Mouse (Mus musculus) hindbrain, embryonic 13.5 days (tissue): ENCODE measurements at regions not wholly inside any gene's neighbourhood (a gene's known extent, or its start where the extent isn't known, plus 50 kb on each side); places are given as distances from the start of the nearest gene placed in this dataset.

Experiments
- ATAC-seq: fragments of 200-750 bp; cut with Nextera tagmentation; 2 replicates; pipeline ENCODE4 v1.8.0; 2017; ENCODE audit warnings: moderate TSS enrichment; ENCODE audit not compliant: low FRiP score
- H3K27ac ChIP-seq: fragments of 300-500 bp; sonication (generic); 2 replicates; pipeline ENCODE4 v1.5.1; 2015; ENCODE audit warnings: inconsistent platforms, mild to moderate bottlenecking, moderate library complexity
- H3K27me3 ChIP-seq: fragments of 300-500 bp; sonication (generic); 2 replicates; pipeline ENCODE4 v1.6.1; 2015; ENCODE audit warnings: mild to moderate bottlenecking, inconsistent platforms
- H3K36me3 ChIP-seq: fragments of 300-500 bp; sonication (generic); 2 replicates; pipeline ENCODE4 v1.6.1; 2015; ENCODE audit warnings: mild to moderate bottlenecking, inconsistent platforms
- H3K4me1 ChIP-seq: fragments of 300-500 bp; sonication (generic); replicated peaks from 2 replicates; pipeline ENCODE4 v1.6.1; 2015; ENCODE audit warnings: inconsistent platforms
- H3K4me2 ChIP-seq: fragments of 300-500 bp; sonication (generic); 2 replicates; pipeline ENCODE4 v1.6.1; 2015; ENCODE audit warnings: inconsistent platforms, mild to moderate bottlenecking, moderate library complexity
- H3K4me3 ChIP-seq: fragments of 300-500 bp; sonication (generic); 2 replicates; pipeline ENCODE4 v1.5.1; 2015; ENCODE audit warnings: mild to moderate bottlenecking, inconsistent platforms
- H3K9ac ChIP-seq: fragments of 300-500 bp; sonication (generic); 2 replicates; pipeline ENCODE4 v1.6.1; 2015; ENCODE audit warnings: mild to moderate bottlenecking, inconsistent platforms
- H3K9me3 ChIP-seq: fragments of 300-500 bp; sonication (generic); 2 replicates; pipeline ENCODE4 v1.6.1; 2016; ENCODE audit warnings: inconsistent platforms
- whole genome bisulfite sequencing: fragments of 180-500 bp; shearing (Covaris S2); methylation state at CpG from one replicate; pipeline ENCODE4 v1.1.7; 2015; 5-methylcytosine and 5-hydroxymethylcytosine counted together

DNA sequence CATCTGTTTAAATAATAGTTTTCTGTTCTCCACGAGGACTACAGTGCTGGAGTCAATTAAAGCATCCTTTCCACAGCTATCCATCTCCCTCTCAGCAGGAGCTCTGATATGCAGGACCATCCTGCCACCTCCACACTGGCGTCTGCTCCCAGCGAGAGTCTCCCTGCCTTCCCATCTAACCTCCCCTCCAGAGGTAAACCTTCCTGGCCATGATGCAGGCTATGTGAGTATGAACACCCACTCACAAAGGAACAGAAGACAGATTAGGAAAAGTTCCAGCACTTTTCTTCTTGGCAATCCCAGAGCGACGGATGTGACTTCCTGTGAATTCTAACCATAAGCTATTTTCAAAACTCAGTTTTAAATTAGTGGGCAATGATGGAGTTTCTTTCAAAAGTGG, 532.1 kb downstream of the Inhba start:
- no peak for ATAC-seq
- Histone ChIP-seq H3K27me3 (no peaks in the 10 kb centered on the region), H3K36me3 (no peaks in the 10 kb centered on the region), H3K27ac (no peak overlapping the region), H3K4me2 (no peak overlapping the region), H3K4me1 (no peaks in the 10 kb centered on the region), H3K9me3 (peaks cover 5% of the 10 kb centered on the region; the same call in 1 of the 2 replicates), H3K9ac (no peak overlapping the region), H3K4me3 (no peak overlapping the region)
- WGBS: 58% methylated on average over 5 of the region's 5 CpGs

DNA sequence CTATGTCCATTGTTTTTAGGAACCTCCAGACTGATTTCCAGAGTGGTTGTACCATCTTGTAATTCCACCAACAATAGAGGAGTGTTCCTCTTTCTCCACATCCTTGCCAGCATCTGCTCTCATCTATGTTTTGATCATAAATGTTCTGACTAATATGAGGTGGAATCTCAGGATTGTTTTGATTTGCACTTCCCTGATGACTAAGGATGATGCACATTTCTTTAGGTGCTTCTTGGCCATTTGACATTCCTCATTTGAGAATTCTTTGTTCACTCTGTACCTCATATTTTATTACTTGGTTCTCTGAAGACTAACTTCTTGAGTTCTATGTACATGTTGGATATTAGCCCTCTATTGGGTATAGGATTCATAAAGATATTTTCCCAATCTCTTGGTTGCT, 538.4 kb downstream of the Inhba start:
- Histone ChIP-seq H3K9me3 (no peaks in the 10 kb centered on the region), H3K4me3 (no peak overlapping the region), H3K4me1 (no peaks in the 10 kb centered on the region), H3K27ac (no peak overlapping the region), H3K36me3 (no peaks in the 10 kb centered on the region), H3K27me3 (no peaks in the 10 kb centered on the region), H3K4me2 (no peak overlapping the region), H3K9ac (no peak overlapping the region)
- ATAC-seq: no peak

DNA sequence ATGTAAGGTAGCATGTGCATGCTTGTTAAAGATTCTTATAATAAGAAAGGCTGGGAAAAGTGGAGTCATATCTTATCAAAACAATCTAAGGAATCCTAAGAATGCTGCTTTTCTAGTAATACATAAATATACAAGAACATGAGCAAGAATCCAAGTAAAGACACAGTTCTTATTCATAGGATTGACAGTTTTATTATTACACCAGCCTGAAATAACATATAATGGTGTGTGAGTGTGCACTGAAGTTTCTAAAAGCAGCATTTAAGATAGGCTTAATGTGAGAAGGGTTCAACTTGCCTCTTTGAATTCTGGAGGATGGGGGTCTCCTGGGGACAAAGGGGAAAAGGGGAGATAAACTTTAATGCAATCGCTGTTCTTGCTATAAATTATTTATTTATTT, 553.3 kb downstream of the Inhba start:
- 88% methylated on average over 1 of the region's 1 CpGs for WGBS
- Histone ChIP-seq H3K27me3 (no peaks in the 10 kb centered on the region), H3K27ac (no peak overlapping the region), H3K9ac (no peak overlapping the region), H3K4me3 (no peak overlapping the region), H3K9me3 (no peaks in the 10 kb centered on the region), H3K4me2 (no peak overlapping the region), H3K4me1 (no peaks in the 10 kb centered on the region), H3K36me3 (no peaks in the 10 kb centered on the region)
- no peak for ATAC-seq

DNA sequence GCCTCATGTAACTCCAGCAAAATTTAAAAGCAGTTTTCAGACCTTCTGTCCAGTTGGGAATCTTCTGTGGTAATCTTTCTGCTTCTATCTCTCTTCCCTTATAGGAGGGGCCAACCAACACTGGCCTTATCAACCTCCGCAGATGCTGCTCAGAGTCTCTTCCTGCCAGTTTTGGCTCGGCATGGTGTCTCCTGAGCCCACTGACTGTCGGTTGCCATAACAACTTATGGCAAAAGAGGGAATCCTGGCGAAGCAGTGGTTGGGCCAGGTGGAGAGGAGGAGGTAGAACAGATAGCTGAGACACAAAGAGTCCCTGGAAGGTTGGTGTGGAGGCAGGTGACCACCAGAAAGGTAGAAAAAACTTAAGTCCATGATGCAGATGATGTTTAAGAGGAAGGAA, 562.4 kb downstream of the Inhba start:
- no peaks in the 10 kb centered on the region for H3K36me3 ChIP-seq
- H3K9me3 ChIP-seq: no peaks in the 10 kb centered on the region
- WGBS: 17% methylated on average over 4 of the region's 4 CpGs
- no peak overlapping the region for H3K4me2 ChIP-seq
- no peak overlapping the region for H3K27ac ChIP-seq
- ATAC-seq: no peak
- H3K27me3 ChIP-seq: no peaks in the 10 kb centered on the region
- H3K4me1 ChIP-seq: no peaks in the 10 kb centered on the region
- H3K9ac ChIP-seq: no peak overlapping the region
- H3K4me3 ChIP-seq: no peak overlapping the region

DNA sequence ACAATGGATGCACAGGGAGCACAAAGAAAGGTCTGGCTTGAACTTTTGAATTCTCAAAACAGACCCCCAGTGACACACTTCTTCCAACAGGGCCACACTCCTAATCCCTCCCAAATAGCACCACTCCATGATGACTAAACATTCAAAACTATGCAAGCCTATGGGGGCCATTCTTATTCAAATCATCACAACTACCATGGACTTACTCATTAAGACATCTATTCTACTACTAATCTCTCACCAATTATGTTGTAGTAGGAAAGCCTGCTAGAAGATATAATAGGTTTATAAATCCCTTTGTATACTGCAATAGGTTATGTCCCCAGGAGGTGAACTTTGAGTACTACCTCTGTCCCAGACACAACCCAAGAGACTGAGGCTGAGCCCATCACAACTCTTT, 574.6 kb downstream of the Inhba start:
- H3K9me3 ChIP-seq: no peaks in the 10 kb centered on the region
- no peaks in the 10 kb centered on the region for H3K36me3 ChIP-seq
- ATAC-seq: no peak
- H3K27ac ChIP-seq: no peak overlapping the region
- no peaks in the 10 kb centered on the region for H3K27me3 ChIP-seq
- H3K4me2 ChIP-seq: no peak overlapping the region
- H3K4me1 ChIP-seq: no peaks in the 10 kb centered on the region
- no peak overlapping the region for H3K4me3 ChIP-seq
- H3K9ac ChIP-seq: no peak overlapping the region

DNA sequence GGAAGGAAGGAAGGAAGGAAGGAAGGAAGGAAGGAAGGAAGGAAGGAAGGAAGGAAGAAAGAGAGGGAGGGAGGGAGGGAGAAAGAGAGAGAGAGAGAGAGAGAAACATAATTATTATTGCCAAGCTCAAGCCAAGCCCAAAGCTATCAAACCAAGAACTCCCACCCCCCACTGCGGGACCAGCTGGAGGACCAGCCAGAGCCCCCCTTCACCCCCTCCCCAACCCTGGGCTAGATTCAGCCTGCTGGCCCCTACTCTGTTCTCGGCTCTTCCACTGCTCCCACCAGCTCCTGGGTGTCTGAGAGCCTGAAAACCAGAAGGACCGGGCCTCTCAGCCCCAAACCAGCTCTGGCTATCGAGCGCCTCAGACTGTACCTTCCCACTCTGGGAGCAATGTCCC, 608.1 kb downstream of the Inhba start:
- Histone ChIP-seq H3K9ac (no peak overlapping the region), H3K36me3 (no peaks in the 10 kb centered on the region), H3K4me2 (no peak overlapping the region)

DNA sequence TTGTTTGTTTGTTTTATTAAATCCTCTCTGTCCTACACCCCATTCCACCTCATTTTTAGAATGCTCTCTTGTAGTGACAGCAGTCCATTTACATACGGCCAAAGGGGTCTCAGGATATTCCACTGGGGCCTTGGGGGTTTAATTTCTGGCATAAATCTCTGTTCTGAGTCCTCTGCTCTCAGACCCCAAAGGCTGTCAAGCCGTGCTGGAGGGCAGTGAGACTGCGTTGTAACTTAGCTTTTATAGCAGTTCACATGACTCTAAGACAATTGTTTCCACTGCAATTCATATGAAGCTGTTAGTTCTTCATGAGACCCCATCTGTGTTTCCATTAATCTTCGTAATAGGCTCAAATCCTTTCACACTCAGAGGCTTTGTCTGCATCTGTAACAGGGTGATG, 614.9 kb downstream of the Inhba start:
- ATAC-seq: no peak

More for the DNA sequence above, 608.1 kb downstream of the Inhba start:
- Histone ChIP-seq H3K27ac (no peak overlapping the region), H3K27me3 (no peaks in the 10 kb centered on the region), H3K4me1 (no peaks in the 10 kb centered on the region), H3K4me3 (no peak overlapping the region), H3K9me3 (no peaks in the 10 kb centered on the region)
- WGBS: 90% methylated on average over 5 of the region's 5 CpGs
- no peak for ATAC-seq

DNA sequence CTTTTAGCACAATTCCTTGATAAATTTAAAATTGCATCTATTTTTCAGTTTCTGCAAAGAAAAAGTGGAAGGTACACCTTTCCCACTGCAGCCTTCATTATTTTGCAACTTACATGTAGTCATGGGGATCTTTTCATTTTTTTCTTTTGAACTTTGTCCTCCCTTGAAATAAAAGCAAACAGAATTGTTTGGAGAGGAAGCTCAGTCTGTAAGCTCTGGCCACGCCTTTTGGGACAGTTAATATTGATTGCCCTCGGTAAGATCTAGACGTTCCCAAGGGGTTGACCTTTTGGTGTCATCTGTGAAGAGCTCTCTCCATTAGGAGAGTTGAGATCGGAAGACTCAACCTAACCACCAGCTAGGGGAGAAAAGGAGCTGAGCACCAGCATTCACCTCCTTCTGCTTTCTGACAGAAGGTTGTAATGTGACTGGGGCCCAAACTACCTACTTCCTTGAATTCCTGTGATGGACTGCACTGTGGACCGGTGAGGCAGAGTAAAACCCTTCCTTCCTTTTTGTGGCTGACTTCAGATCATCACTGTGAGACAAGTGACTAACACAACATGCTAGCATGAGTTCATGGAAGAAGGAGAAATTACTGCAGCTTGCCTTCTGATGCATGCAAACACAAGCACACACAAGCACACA, 621.9 kb downstream of the Inhba start:
- Histone ChIP-seq H3K9ac (no peak overlapping the region), H3K4me3 (no peak overlapping the region), H3K9me3 (no peaks in the 10 kb centered on the region), H3K4me1 (no peaks in the 10 kb centered on the region), H3K27ac (no peak overlapping the region), H3K27me3 (no peaks in the 10 kb centered on the region), H3K4me2 (no peak overlapping the region), H3K36me3 (no peaks in the 10 kb centered on the region)
- WGBS: 74% methylated on average over 5 of the region's 5 CpGs
- no peak for ATAC-seq

More for the DNA sequence above, 614.9 kb downstream of the Inhba start:
- no peaks in the 10 kb centered on the region for H3K9me3 ChIP-seq
- H3K4me2 ChIP-seq: no peak overlapping the region
- no peak overlapping the region for H3K27ac ChIP-seq
- 42% methylated on average over 4 of the region's 4 CpGs for WGBS
- H3K27me3 ChIP-seq: no peaks in the 10 kb centered on the region
- H3K4me1 ChIP-seq: no peaks in the 10 kb centered on the region
- H3K36me3 ChIP-seq: no peaks in the 10 kb centered on the region
- no peak overlapping the region for H3K4me3 ChIP-seq
- H3K9ac ChIP-seq: no peak overlapping the region

DNA sequence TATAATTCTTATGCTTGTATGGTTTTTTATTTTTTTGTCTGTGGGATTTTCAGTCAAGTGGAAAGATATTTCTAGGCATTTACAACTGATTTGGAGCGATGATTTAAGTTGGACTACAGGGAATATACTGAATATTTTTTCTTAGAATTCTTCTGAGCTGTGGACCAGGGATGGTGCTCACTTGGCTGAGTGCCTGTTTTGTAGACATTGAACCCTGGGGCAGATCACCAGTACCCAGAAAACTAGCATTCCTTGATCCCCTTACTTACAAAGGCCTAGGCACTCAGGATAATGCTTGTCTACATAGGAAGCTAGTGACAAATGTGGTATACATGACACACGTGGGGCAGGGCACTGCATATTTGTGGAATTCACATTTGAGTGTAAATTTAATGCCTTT, 624.6 kb downstream of the Inhba start:
- no peak overlapping the region for H3K27ac ChIP-seq
- H3K4me2 ChIP-seq: no peak overlapping the region
- H3K9ac ChIP-seq: no peak overlapping the region
- no peaks in the 10 kb centered on the region for H3K27me3 ChIP-seq
- no peaks in the 10 kb centered on the region for H3K36me3 ChIP-seq
- H3K4me3 ChIP-seq: no peak overlapping the region
- no peaks in the 10 kb centered on the region for H3K9me3 ChIP-seq
- ATAC-seq: no peak
- H3K4me1 ChIP-seq: no peaks in the 10 kb centered on the region
- 80% methylated on average over 2 of the region's 2 CpGs for WGBS

DNA sequence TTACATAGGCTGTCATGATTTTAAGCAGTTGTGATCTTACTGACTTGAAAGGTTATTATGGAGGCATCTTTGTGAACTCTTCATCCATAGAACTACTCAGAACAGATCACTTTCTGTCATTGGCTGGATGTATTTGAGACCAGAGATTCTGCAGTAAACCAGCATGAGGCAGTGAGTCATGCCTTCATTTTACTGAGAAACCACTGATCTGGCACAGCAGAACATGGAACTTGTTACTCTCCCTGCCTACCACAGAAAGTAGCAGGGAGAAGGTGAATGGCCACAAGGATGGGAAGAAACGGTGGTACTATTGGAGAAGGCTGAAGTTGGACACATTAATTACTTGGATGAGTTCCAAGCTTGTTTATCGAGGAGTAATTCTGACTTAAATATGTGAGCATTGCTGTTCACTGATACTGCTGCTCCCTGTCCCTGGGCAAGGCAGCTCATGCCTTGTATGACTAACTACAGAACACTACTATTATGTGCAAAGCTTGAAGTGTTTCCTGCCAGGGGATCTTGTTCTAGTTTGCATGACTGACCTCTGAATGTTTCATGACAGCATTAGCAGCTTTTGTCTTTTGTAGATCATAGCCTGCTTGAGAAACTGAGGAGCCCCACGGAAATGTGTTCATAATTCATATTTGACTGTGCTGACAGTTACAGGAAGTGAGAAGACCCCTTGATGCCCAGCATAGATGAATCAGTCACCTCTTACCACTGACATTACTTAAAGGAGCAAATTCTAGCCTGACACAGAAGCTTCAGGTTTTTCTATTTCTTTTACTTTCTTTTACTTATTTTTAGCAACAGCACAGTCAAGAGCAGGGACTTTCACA, 630.2 kb downstream of the Inhba start:
- H3K4me1 ChIP-seq: peaks cover 4% of the 10 kb centered on the region
- H3K36me3 ChIP-seq: no peaks in the 10 kb centered on the region
- H3K27ac ChIP-seq: no peak overlapping the region
- 70% methylated on average over 3 of the region's 3 CpGs for WGBS
- H3K9me3 ChIP-seq: no peaks in the 10 kb centered on the region
- ATAC-seq: no peak
- H3K4me3 ChIP-seq: no peak overlapping the region
- H3K27me3 ChIP-seq: no peaks in the 10 kb centered on the region
- H3K4me2 ChIP-seq: no peak overlapping the region
- H3K9ac ChIP-seq: no peak overlapping the region

DNA sequence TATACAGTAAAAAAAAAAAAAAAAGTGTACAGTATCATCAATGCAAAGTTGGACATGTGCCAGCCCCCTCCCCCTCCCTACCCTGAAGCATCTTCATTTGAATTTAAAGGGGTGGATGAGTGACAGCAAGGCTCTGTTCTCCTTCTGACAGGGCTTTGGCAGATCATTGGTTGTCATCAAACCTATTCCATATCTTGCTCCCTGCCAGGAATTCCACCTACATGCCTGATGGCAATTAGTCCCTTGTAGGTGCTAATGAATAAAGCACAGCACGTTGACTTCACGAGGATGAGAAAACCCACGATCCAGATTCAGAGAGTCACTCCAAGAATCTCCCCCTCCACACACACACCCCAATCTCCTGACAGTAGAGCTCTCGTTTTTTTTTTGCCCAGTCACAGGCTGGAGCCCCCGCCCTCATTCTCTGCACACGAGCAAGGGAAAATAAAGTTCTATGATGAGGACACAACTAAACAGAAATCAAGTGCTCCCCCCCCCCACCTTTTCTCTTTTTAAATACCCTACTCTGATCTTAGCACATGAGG, 630.9 kb downstream of the Inhba start:
- Histone ChIP-seq H3K27ac (no peak overlapping the region), H3K36me3 (no peaks in the 10 kb centered on the region), H3K9ac (no peak overlapping the region), H3K4me1 (peaks cover 4% of the 10 kb centered on the region), H3K27me3 (no peaks in the 10 kb centered on the region), H3K9me3 (no peaks in the 10 kb centered on the region), H3K4me3 (no peak overlapping the region), H3K4me2 (no peak overlapping the region)
- ATAC-seq: 0 out of 2 replicates have a peak, but pooled peaks have one; percentile 61
- WGBS: 60% methylated on average over 6 of the region's 6 CpGs

DNA sequence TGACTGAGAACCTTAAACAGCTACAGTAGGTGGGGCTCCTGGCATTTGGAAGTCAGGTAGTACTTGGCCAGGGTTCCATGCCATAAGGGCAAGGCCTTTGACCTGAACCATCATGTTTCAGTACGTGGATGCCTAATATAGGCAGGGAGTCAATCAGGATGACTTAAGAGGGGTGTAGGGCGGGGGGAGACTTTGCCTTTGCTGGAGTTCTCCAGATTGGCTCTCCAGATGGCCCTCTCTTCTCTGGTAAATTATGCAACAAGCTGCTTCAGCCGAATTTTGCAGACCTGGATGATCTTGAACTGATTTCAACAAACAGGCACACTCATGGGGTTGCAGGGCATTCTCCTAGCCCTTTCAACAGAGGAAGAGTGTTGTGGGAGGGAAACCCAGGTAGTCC, 633.7 kb downstream of the Inhba start:
- no peak for ATAC-seq
- Histone ChIP-seq H3K27ac (no peak overlapping the region), H3K9me3 (no peaks in the 10 kb centered on the region), H3K27me3 (no peaks in the 10 kb centered on the region), H3K4me3 (no peak overlapping the region), H3K4me1 (peaks cover 4% of the 10 kb centered on the region), H3K4me2 (no peak overlapping the region), H3K9ac (no peak overlapping the region), H3K36me3 (no peaks in the 10 kb centered on the region)
- 75% methylated on average over 3 of the region's 3 CpGs for WGBS

DNA sequence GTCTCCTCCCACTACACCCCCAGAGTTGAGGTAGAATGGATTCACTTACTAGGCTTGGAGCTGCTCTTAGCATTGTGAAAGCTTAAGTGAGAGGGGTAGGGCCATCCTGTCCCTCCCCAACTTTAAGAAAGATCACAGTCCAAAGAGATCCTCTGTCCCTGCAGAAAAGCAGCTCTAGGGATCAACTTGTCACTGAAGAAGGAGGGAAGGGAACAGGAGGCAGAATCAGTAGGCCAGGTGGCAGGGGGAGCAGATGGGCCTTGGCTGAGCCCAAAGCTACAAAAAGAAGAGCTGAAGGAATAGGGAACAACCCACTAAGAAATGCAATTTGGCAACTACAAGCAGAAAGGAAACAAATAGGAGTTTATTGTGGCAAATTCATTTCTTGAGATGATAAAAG, 634.4 kb downstream of the Inhba start:
- no peak overlapping the region for H3K4me3 ChIP-seq
- no peaks in the 10 kb centered on the region for H3K9me3 ChIP-seq
- no peak for ATAC-seq
- no peak overlapping the region for H3K27ac ChIP-seq
- H3K4me1 ChIP-seq: peaks cover 4% of the 10 kb centered on the region
- H3K27me3 ChIP-seq: no peaks in the 10 kb centered on the region
- H3K9ac ChIP-seq: no peak overlapping the region
- no peaks in the 10 kb centered on the region for H3K36me3 ChIP-seq
- H3K4me2 ChIP-seq: no peak overlapping the region
